Mouse (Mus musculus): ENCODE measurements around the gene Nudt5. TPM values are rescaled to one million over a fixed set of nuclear protein-coding genes. Genes with fewer than 3 reads are reported as not detected.
"Not testable (repeated sequence)": the region's sequence is repeated elsewhere in the genome, so short reads cannot be mapped to it uniquely, and the experiment has no call there.

Gene Nudt5
- total and polyA plus RNA-seq, 3 experiments = 82.1 to 141 TPM; not detected in 1

- H3K9me3 ChIP-seq (replicated peaks; ENCODE audit: insufficient read depth, low read length); H3K27ac ChIP-seq (ENCODE audit: control insufficient read depth, low read depth, low read length); H3K27me3 ChIP-seq (ENCODE audit: control insufficient read depth in 1 of 2, insufficient read depth in 2 of 2, low read length in 2 of 2); H3K9ac ChIP-seq (ENCODE audit: control insufficient read depth, low read depth, low read length, poor library complexity, severe bottlenecking); H3K79me2 ChIP-seq (ENCODE audit: control insufficient read depth, insufficient read depth, low read length, poor library complexity); H3K4me3 ChIP-seq (ENCODE audit: control insufficient read depth in 1 of 2, insufficient read depth in 1 of 2, low read depth in 2 of 2, low read length in 2 of 2): not testable (repeated sequence)
- TF ChIP-seq RAD21 (IDR thresholded peaks at IDR 0.05; ENCODE audit: low read depth, low read length) (peak; percentile 72), ZC3H11A (IDR thresholded peaks at IDR 0.05; ENCODE audit: low read depth, low read length) (peak; percentile 77), CTCF (IDR thresholded peaks at IDR 0.05 in 2 of 3, conservative IDR thresholded peaks at IDR 0.05 in 1 of 3; ENCODE audit: control insufficient read depth in 1 of 3, insufficient read depth in 1 of 3, low read depth in 2 of 3, low read length in 3 of 3, poor library complexity in 1 of 3, severe bottlenecking in 1 of 3) (peak; percentile 33 to 69 (median 35)), SMC3 (IDR thresholded peaks at IDR 0.05; ENCODE audit: low read depth, low read length) (peak; percentile 72)
- DNase-seq (ENCODE audit: low read depth, low spot score) = peak; percentile 66
- Histone ChIP-seq H3K36me3 (ENCODE audit: control insufficient read depth in 1 of 2, insufficient read depth in 2 of 2, low read length in 2 of 2) (peaks cover 0 to 53% of the 10 kb centered on the region in 2 experiments; a peak in 3 of 4 replicates), H3K4me1 (ENCODE audit: control insufficient read depth in 1 of 2, insufficient read depth in 2 of 2, low read length in 2 of 2) (peaks cover 21 to 34% of the 10 kb centered on the region in 2 experiments)
Measured at GRCm38 (mm10) chr2:5806201-5806600, 38.6 kb upstream of the Nudt5 start.

- Histone ChIP-seq H3K27ac (ENCODE audit: control insufficient read depth, low read depth, low read length) (no peak overlapping the region), H3K4me1 (ENCODE audit: control insufficient read depth in 1 of 2, insufficient read depth in 2 of 2, low read length in 2 of 2) (peaks cover 2 to 9% of the 10 kb centered on the region in 2 experiments; a peak in 3 of 4 replicates), H3K4me3 (ENCODE audit: control insufficient read depth in 1 of 2, insufficient read depth in 1 of 2, low read depth in 2 of 2, low read length in 2 of 2) (no peak overlapping the region), H3K79me2 (ENCODE audit: control insufficient read depth, insufficient read depth, low read length, poor library complexity) (no peaks in the 10 kb centered on the region), H3K27me3 (ENCODE audit: control insufficient read depth in 1 of 2, insufficient read depth in 2 of 2, low read length in 2 of 2) (no peaks in the 10 kb centered on the region), H3K9me3 (replicated peaks; ENCODE audit: insufficient read depth, low read length) (no peaks in the 10 kb centered on the region), H3K9ac (ENCODE audit: control insufficient read depth, low read depth, low read length, poor library complexity, severe bottlenecking) (no peak overlapping the region), H3K36me3 (ENCODE audit: control insufficient read depth in 1 of 2, insufficient read depth in 2 of 2, low read length in 2 of 2) (peaks cover 4 to 19% of the 10 kb centered on the region in 2 experiments)
- DNase-seq (ENCODE audit: low read depth, low spot score) = no peak
- no peak for TF ChIP-seq ZMIZ1 (IDR thresholded peaks at IDR 0.05; ENCODE audit: low read depth, low read length)
- TF ChIP-seq TCF12 (IDR thresholded peaks at IDR 0.05; ENCODE audit: low read depth, low read length) = no peak
- TF ChIP-seq USF2 (IDR thresholded peaks at IDR 0.05; ENCODE audit: borderline replicate concordance in 1 of 2, insufficient read depth in 1 of 2, low read depth in 1 of 2, low read length in 2 of 2) = no peak
- no peak for TF ChIP-seq UBTF (IDR thresholded peaks at IDR 0.05; ENCODE audit: borderline replicate concordance, insufficient read depth, low read depth, low read length)
- TF ChIP-seq JUND (IDR thresholded peaks at IDR 0.05; ENCODE audit: low read depth, low read length) = no peak
- TF ChIP-seq ETS1 (IDR thresholded peaks at IDR 0.05; ENCODE audit: low read depth, low read length) = no peak
- TF ChIP-seq RCOR1 (IDR thresholded peaks at IDR 0.05; ENCODE audit: low read depth, low read length) = no peak
- TF ChIP-seq HCFC1 (IDR thresholded peaks at IDR 0.05; ENCODE audit: low read depth, low read length) = no peak
- no peak for TF ChIP-seq CHD1 (IDR thresholded peaks at IDR 0.05; ENCODE audit: low read depth, low read length)
- no peak for TF ChIP-seq MAFK (IDR thresholded peaks at IDR 0.05; ENCODE audit: borderline replicate concordance, low read depth, low read length)
- TF ChIP-seq NRF1 (IDR thresholded peaks at IDR 0.05; ENCODE audit: insufficient read depth, low read depth, low read length, poor library complexity, severe bottlenecking) = no peak
Measured at GRCm38 (mm10) chr2:5810036-5810718, 34.6 kb upstream of the Nudt5 start.
